Mouse (Mus musculus): ENCODE measurements around the gene Plcd4.

DNA sequence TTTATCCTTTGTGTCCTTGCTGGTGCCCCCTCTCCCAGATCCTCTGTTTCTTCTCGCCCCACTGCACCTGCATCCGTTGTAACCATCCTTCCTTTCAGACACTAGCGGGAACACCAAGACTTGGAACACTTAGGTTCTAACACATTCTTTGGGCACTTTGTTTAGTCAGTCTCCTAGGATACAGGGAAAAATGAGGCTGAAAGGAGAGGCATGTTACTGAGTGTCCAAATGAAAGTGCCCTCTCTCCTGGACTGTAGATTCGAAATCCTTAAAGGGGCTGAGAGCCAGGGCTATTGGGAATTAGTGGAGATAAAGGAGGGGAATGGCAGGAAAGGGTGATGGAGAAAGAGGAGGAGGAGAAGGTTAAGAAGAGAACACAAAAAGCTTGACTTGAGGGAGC, 1.5 kb downstream of the Plcd4 start, which contains the start of gene Usp37:
- TF ChIP-seq POLR2A (IDR thresholded peaks at IDR 0.05; ENCODE audit: low read depth, low read length) (no peak), CTCF (conservative IDR thresholded peaks at IDR 0.05; ENCODE audit: insufficient read depth, insufficient read length, low read depth, low read length) (no peak)

All from kidney, adult 2 months (tissue).